Mouse (Mus musculus): ENCODE results near the gene Zcchc14. TPM values are rescaled to one million over a fixed set of nuclear protein-coding genes. Genes with fewer than 3 reads are reported as not detected.

The Zcchc14 gene
- polyA plus RNA-seq, 1 experiment from 2014 or later, result 26.9 TPM

DNA sequence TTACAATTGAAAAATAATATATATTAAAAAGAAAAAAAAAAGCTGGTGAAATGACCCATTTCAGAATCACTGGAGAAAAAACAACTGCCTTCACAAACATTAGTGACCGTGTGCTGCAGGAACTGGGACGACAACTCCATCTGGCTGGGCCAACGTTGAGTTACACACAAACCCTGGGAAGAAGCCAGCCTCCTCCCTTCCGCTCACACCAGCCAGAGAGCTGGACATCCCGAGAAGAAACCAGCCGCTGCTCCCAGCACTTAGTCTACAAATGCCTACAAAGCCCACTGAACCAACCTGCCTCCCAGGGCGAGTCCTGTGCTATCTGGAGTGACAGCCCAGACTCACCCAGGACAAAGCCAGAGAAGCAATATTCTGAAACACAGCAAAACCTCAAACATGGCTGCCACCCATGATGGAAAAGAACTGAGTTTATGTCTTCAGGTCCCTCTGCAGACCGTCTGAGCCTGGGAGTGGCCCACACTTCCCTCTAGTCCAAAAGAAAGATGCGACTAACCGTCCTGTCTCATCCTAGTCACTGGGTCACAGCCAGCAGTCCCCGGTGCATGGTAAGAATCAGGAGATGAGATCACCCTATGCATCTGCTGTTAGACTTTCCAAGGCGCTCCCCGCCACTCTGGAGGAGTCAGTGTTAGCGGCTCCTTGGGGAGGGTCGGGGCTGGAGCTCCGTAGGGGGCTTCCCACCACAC lies 90.9 kb downstream of the Zcchc14 start:
- no peak overlapping the region for H3K4me3 ChIP-seq (ENCODE audit: low read length)
- H3K27me3 ChIP-seq (ENCODE audit: control insufficient read depth, insufficient read depth, low read length), result no peaks in the 10 kb centered on the region
- peaks cover 13% of the 10 kb centered on the region; the same call in 1 of the 2 replicates for H3K36me3 ChIP-seq (ENCODE audit: control insufficient read depth, insufficient read depth, low read length)
- no peak for ATAC-seq (ENCODE audit: low FRiP score, low TSS enrichment)
- no peak overlapping the region for H3K4me2 ChIP-seq (replicated peaks; ENCODE audit: low read depth, low read length)
- H3K27ac ChIP-seq (ENCODE audit: low read depth, low read length), result no peak overlapping the region
- no peak overlapping the region for H3K9ac ChIP-seq (ENCODE audit: low read depth, low read length)
- WGBS, result 83% methylated on average over 16 of the region's 16 CpGs
- H3K4me1 ChIP-seq (ENCODE audit: control insufficient read depth, insufficient read depth, low read length), result no peaks in the 10 kb centered on the region
- no peaks in the 10 kb centered on the region for H3K9me3 ChIP-seq (ENCODE audit: control insufficient read depth, low read length)

DNA sequence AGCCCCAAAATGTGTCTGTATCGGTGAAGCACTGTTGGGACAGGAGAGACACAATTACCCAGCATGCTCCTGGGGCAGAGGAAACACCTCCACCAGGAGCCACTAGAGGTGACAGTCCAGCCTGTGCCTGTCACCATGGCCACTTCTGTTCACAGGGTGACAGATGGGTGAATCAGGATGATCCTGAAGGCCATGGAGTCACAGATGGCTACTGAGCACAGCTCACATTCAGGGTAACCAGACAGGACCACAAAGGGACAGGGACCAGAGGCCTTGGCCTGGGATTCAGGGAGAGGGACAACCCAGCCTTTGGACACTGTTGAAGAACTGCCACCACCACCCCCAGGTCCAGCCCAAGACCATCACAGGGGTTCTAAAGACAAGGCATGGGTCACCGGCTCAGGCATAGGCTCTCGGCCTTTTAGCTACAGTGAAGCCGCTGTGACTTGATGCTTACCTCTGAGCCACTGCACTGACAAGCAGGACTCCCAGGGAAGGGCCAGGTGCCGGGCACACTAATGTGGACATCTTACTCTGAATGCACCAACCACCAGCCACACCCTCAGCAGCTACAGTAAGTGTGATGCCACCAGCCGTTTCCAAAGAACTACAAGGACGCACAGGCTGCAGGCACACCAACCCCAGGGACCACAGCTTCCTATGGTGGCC lies 92.1 kb downstream of the Zcchc14 start:
- no peak for ATAC-seq (ENCODE audit: low FRiP score, low TSS enrichment)
- H3K4me3 ChIP-seq (ENCODE audit: low read length), result no peak overlapping the region
- H3K27me3 ChIP-seq (ENCODE audit: control insufficient read depth, insufficient read depth, low read length), result no peaks in the 10 kb centered on the region
- peaks cover 13% of the 10 kb centered on the region; the same call in 1 of the 2 replicates for H3K36me3 ChIP-seq (ENCODE audit: control insufficient read depth, insufficient read depth, low read length)
- WGBS, result 93% methylated on average over 7 of the region's 7 CpGs
- no peaks in the 10 kb centered on the region for H3K9me3 ChIP-seq (ENCODE audit: control insufficient read depth, low read length)
- no peak overlapping the region for H3K9ac ChIP-seq (ENCODE audit: low read depth, low read length)
- H3K4me1 ChIP-seq (ENCODE audit: control insufficient read depth, insufficient read depth, low read length), result no peaks in the 10 kb centered on the region
- H3K4me2 ChIP-seq (replicated peaks; ENCODE audit: low read depth, low read length), result no peak overlapping the region
- H3K27ac ChIP-seq (ENCODE audit: low read depth, low read length), result no peak overlapping the region

DNA sequence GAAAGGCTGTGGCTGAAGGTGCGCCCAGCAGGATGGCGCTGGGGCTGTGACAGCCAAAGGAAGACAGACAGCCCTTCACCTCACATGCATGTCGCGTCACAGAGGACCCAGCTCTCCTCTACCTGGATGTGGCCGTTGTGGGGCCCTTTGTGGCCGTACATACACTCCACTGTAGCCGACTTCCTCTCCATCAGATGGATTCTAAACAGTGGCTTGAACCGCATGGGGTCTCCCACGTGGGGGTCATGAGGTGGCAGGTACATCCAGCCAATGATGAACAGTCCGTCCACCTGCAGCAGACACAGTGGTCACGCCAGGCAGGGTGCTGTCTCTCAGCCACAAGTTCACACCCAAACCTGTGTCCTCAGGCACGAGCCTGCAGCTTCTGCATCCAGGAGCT lies 92.9 kb downstream of the Zcchc14 start:
- H3K4me3 ChIP-seq (ENCODE audit: low read length), result no peak overlapping the region
- no peak for ATAC-seq (ENCODE audit: low FRiP score, low TSS enrichment)
- no peak overlapping the region for H3K4me2 ChIP-seq (replicated peaks; ENCODE audit: low read depth, low read length)
- no peaks in the 10 kb centered on the region for H3K4me1 ChIP-seq (ENCODE audit: control insufficient read depth, insufficient read depth, low read length)
- no peaks in the 10 kb centered on the region for H3K27me3 ChIP-seq (ENCODE audit: control insufficient read depth, insufficient read depth, low read length)
- H3K36me3 ChIP-seq (ENCODE audit: control insufficient read depth, insufficient read depth, low read length), result peaks cover 18% of the 10 kb centered on the region
- H3K27ac ChIP-seq (ENCODE audit: low read depth, low read length), result no peak overlapping the region
- no peaks in the 10 kb centered on the region for H3K9me3 ChIP-seq (ENCODE audit: control insufficient read depth, low read length)
- 85% methylated on average over 12 of the region's 12 CpGs for WGBS
- H3K9ac ChIP-seq (ENCODE audit: low read depth, low read length), result no peak overlapping the region

DNA sequence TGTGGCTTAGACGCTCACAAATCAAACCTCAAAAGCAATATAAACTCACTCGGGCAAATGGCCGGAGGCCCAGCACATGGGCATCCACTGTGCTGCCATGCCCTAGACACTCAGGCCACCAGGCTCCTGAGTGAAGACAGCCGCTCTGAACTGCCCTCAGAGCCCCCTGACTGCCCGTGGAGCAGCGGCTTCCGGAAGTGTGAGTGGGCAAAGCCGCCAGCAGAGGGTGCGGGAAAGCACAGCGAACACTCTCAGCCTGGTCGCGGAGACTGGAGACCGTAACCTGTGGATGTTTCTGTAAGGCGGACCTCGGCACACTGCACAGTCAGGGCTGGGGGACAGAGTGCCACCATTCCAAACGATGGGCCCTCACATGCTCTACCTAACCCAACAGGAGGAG lies 94.2 kb downstream of the Zcchc14 start:
- no peak overlapping the region for H3K4me2 ChIP-seq (replicated peaks; ENCODE audit: low read depth, low read length)
- peaks cover 30% of the 10 kb centered on the region for H3K36me3 ChIP-seq (ENCODE audit: control insufficient read depth, insufficient read depth, low read length)
- H3K9me3 ChIP-seq (ENCODE audit: control insufficient read depth, low read length), result no peaks in the 10 kb centered on the region
- H3K27ac ChIP-seq (ENCODE audit: low read depth, low read length), result no peak overlapping the region
- H3K9ac ChIP-seq (ENCODE audit: low read depth, low read length), result no peak overlapping the region
- WGBS, result 82% methylated on average over 16 of the region's 16 CpGs
- no peaks in the 10 kb centered on the region for H3K4me1 ChIP-seq (ENCODE audit: control insufficient read depth, insufficient read depth, low read length)
- H3K27me3 ChIP-seq (ENCODE audit: control insufficient read depth, insufficient read depth, low read length), result no peaks in the 10 kb centered on the region
- no peak for ATAC-seq (ENCODE audit: low FRiP score, low TSS enrichment)
- H3K4me3 ChIP-seq (ENCODE audit: low read length), result no peak overlapping the region

DNA sequence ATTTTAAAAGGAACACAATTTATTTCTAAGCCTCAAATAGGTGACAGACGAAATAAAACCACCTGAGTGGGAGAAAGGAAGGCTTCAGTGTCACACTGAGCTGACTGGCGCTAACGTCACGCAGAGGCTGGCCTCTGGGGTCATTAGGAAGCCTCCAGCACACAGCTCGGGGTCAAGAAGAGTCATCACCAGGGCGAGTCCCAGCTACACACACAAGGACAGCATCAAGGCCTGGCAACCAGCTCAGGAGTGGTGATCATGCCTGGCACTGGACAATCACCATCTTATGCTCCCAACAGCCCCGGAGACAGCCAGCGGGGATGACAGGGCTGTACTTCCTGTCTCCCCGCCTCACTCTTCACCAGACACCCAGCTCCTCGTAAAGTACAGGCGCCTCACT lies 95.0 kb downstream of the Zcchc14 start:
- Histone ChIP-seq H3K27me3 (ENCODE audit: control insufficient read depth, insufficient read depth, low read length) (no peaks in the 10 kb centered on the region), H3K4me1 (ENCODE audit: control insufficient read depth, insufficient read depth, low read length) (no peaks in the 10 kb centered on the region), H3K4me2 (replicated peaks; ENCODE audit: low read depth, low read length) (no peak overlapping the region), H3K4me3 (ENCODE audit: low read length) (no peak overlapping the region), H3K27ac (ENCODE audit: low read depth, low read length) (no peak overlapping the region), H3K9ac (ENCODE audit: low read depth, low read length) (no peak overlapping the region), H3K36me3 (ENCODE audit: control insufficient read depth, insufficient read depth, low read length) (peaks cover 38% of the 10 kb centered on the region), H3K9me3 (ENCODE audit: control insufficient read depth, low read length) (no peaks in the 10 kb centered on the region)
- 83% methylated on average over 11 of the region's 11 CpGs for WGBS
- no peak for ATAC-seq (ENCODE audit: low FRiP score, low TSS enrichment)

DNA sequence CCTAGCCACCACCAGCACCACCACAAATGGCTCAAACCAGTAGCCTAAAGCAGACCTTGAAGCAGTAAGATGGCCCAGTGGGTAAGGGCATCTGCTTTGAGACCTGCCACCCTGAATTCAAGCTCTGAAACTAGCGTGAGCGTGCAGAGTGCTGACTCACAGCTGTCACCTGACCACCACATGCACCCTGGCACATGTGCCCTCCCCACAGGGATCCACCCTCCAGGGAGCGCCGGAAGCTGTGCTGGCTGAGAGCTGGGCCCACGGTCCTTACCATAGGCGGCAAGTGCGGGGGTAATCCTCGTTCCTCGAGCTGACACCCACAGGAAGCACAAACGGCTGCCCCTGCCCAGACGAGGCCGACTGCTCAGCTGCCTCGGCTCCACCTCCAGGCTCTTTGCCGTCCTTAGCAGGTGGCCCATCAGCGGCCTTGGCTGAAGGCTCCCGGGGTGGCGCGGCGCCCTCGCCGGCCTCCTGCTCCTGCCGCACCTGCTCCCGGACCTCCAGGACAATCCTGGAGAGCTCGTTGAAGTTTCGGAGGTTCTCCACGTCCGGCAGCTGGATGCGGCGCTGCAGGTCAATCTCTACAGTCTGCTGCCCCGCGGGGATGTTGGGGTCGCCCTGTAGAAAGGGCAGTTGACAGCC lies 98.7 kb downstream of the Zcchc14 start:
- Histone ChIP-seq H3K27ac (ENCODE audit: low read depth, low read length) (no peak overlapping the region), H3K9ac (ENCODE audit: low read depth, low read length) (no peak overlapping the region), H3K9me3 (ENCODE audit: control insufficient read depth, low read length) (no peaks in the 10 kb centered on the region), H3K4me2 (replicated peaks; ENCODE audit: low read depth, low read length) (no peak overlapping the region), H3K4me1 (ENCODE audit: control insufficient read depth, insufficient read depth, low read length) (no peaks in the 10 kb centered on the region), H3K27me3 (ENCODE audit: control insufficient read depth, insufficient read depth, low read length) (no peaks in the 10 kb centered on the region), H3K36me3 (ENCODE audit: control insufficient read depth, insufficient read depth, low read length) (peaks cover 44% of the 10 kb centered on the region), H3K4me3 (ENCODE audit: low read length) (no peak overlapping the region)
- WGBS, result 94% methylated on average over 32 of the region's 32 CpGs
- no peak for ATAC-seq (ENCODE audit: low FRiP score, low TSS enrichment)

DNA sequence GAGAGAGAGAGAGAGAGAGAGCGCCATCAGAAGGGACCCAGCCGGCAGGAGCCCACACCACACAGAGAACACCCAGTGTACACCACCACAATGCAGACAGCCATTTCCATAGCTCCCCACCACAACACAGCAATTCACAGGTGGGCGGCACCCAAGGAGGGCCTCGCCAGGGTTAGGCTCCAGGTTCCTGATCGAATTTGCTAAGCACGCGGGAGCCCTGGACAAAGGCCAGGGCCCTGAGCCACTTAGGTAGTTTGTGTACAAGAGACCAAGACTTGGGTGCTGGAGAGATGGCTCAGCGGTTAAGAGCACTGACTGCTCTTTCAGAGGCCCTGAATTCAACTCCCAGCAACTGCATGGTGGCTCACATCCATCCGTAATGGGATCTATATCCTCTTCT lies 100.2 kb downstream of the Zcchc14 start:
- Histone ChIP-seq H3K36me3 (ENCODE audit: control insufficient read depth, insufficient read depth, low read length) (peaks cover 40% of the 10 kb centered on the region), H3K4me2 (replicated peaks; ENCODE audit: low read depth, low read length) (no peak overlapping the region), H3K27ac (ENCODE audit: low read depth, low read length) (no peak overlapping the region), H3K4me1 (ENCODE audit: control insufficient read depth, insufficient read depth, low read length) (no peaks in the 10 kb centered on the region), H3K9ac (ENCODE audit: low read depth, low read length) (no peak overlapping the region), H3K27me3 (ENCODE audit: control insufficient read depth, insufficient read depth, low read length) (no peaks in the 10 kb centered on the region), H3K4me3 (ENCODE audit: low read length) (no peak overlapping the region), H3K9me3 (ENCODE audit: control insufficient read depth, low read length) (no peaks in the 10 kb centered on the region)
- no peak for ATAC-seq (ENCODE audit: low FRiP score, low TSS enrichment)
- WGBS, result 91% methylated on average over 7 of the region's 9 CpGs

DNA sequence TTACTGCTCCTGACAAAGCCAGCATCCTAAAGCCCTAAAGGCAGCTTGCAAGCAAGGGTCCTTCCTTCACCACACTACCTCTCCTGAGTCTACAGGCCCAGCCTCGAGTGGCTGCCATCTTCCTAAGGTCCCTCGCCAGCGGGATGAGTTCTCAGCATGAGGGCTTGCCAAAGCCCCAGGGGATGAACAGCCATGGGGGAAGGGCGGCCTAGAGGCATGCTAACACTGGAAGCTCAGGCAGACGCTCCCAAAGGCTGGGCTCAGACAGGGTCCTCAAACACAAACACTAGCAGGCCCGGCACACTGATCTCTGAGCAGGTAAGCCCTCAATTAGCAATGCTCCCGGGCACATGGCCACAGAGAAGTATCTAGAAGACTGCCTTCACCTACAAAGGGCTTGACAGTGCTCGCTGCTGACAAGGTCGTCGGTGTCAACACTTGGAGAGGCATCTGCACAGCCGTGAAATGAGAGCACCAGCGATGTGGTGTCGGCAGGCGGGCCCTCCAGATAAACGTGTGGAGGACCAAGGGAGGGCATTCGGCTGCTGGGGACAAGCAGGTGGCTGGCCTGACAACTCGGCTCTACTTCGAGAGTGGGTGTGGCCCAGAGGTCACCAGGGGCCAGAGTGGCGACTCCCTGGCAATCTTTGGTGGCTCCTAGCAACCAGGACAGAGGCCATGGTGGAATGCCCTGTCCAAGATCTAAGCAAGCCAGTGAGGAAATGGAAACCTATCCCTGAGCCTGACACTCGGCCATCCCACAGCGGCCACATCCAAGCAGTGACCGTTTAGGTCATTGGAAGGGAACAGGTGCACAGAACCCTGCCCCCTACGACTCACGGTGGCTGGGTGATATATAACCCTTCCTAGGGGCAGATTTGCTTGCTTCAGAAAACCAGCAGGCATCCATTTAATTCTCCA lies 101.4 kb downstream of the Zcchc14 start:
- H3K27me3 ChIP-seq (ENCODE audit: control insufficient read depth, insufficient read depth, low read length), result no peaks in the 10 kb centered on the region
- no peak for ATAC-seq (ENCODE audit: low FRiP score, low TSS enrichment)
- H3K4me2 ChIP-seq (replicated peaks; ENCODE audit: low read depth, low read length), result no peak overlapping the region
- no peak overlapping the region for H3K9ac ChIP-seq (ENCODE audit: low read depth, low read length)
- WGBS, result 70% methylated on average over 24 of the region's 24 CpGs
- no peak overlapping the region for H3K4me3 ChIP-seq (ENCODE audit: low read length)
- no peaks in the 10 kb centered on the region for H3K9me3 ChIP-seq (ENCODE audit: control insufficient read depth, low read length)
- H3K4me1 ChIP-seq (ENCODE audit: control insufficient read depth, insufficient read depth, low read length), result no peaks in the 10 kb centered on the region
- H3K27ac ChIP-seq (ENCODE audit: low read depth, low read length), result no peak overlapping the region
- H3K36me3 ChIP-seq (ENCODE audit: control insufficient read depth, insufficient read depth, low read length), result peaks cover 40% of the 10 kb centered on the region
